Mouse (Mus musculus) embryonic facial prominence, embryonic 13.5 days (tissue): Measurements from ENCODE around the gene Tcerg1l. TPM values are rescaled to one million over a fixed set of nuclear protein-coding genes. Genes with fewer than 3 reads are reported as not detected.
A peak's percentile ranks its signal among the peaks of the same experiment; 100 is the strongest.

Experiments used
- ATAC-seq: fragments of 200-750 bp; cut with Nextera tagmentation; 2 replicates; pipeline ENCODE4 v1.8.0; 2017; ENCODE audit warnings: low read depth; ENCODE audit not compliant: insufficient number of reproducible peaks, insufficient read depth, low FRiP score, low TSS enrichment
- H3K27ac ChIP-seq: fragments of 300-500 bp; sonication (generic); 2 replicates; pipeline ENCODE4 v1.5.1; 2015; ENCODE audit warnings: moderate library complexity, mild to moderate bottlenecking, inconsistent platforms
- H3K27me3 ChIP-seq: fragments of 300-500 bp; sonication (generic); 2 replicates; pipeline ENCODE4 v1.6.1; 2015; ENCODE audit warnings: mild to moderate bottlenecking, inconsistent platforms
- H3K36me3 ChIP-seq: fragments of 300-500 bp; sonication (generic); 2 replicates; pipeline ENCODE4 v1.6.1; 2015; ENCODE audit warnings: mild to moderate bottlenecking, inconsistent platforms
- H3K4me1 ChIP-seq: fragments of 300-500 bp; sonication (generic); 2 replicates; pipeline ENCODE4 v1.6.1; 2015; ENCODE audit warnings: inconsistent platforms
- H3K4me2 ChIP-seq: fragments of 300-500 bp; sonication (generic); 2 replicates; pipeline ENCODE4 v1.6.1; 2015; ENCODE audit warnings: moderate library complexity, mild to moderate bottlenecking, inconsistent platforms
- H3K4me3 ChIP-seq: fragments of 300-500 bp; sonication (generic); 2 replicates; pipeline ENCODE4 v1.5.1; 2015; ENCODE audit warnings: mild to moderate bottlenecking, inconsistent platforms
- H3K9ac ChIP-seq: fragments of 300-500 bp; sonication (generic); 2 replicates; pipeline ENCODE4 v1.6.1; 2015; ENCODE audit warnings: mild to moderate bottlenecking, inconsistent platforms
- H3K9me3 ChIP-seq: fragments of 300-500 bp; sonication (generic); 2 replicates; pipeline ENCODE4 v1.6.1; 2016; ENCODE audit warnings: inconsistent platforms
- WGBS: fragments of 180-500 bp; shearing (Covaris S2); methylation state at CpG from one replicate; pipeline ENCODE4 v1.1.7; 2015; ENCODE audit warnings: mixed read lengths; 5-methylcytosine and 5-hydroxymethylcytosine counted together
- polyA plus RNA-seq: library from polyadenylated mRNA; unstranded; fragments of >200 nt; fragmentation: Nextera tagmentation; extraction: Ambion mirVana; gene quantifications from 2 replicates; pipeline ENCODE4 v1.2.1, GENCODE M21; 2015

The Tcerg1l gene
- polyA plus RNA-seq, 1 experiment from 2014 or later = 2.1 TPM

DNA sequence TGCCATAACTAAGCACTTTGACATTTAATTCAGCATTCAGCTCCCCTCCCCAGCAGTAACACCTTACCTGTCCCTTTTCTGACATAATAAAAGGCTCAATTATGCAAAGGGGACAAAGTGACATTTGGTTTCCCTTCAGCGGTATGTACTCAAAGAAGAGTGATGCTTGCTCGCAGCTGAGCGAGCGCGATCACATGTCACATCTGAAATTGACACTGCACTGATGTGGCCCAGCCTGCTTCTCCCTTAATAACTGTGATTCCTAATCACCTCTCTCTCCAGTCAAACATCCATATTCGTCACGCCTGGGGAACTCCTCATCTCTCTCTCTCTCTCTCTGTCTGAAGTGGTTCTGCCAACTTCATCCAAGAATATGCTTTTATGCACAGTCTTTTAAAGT is 126.2 kb downstream of the Tcerg1l start:
- Histone ChIP-seq H3K4me3 (no peak overlapping the region), H3K4me1 (peaks cover 15% of the 10 kb centered on the region), H3K9me3 (no peaks in the 10 kb centered on the region), H3K9ac (no peak overlapping the region), H3K4me2 (no peak overlapping the region), H3K36me3 (no peaks in the 10 kb centered on the region), H3K27ac (no peak overlapping the region), H3K27me3 (0 out of 2 replicates have a peak, but pooled peaks cover 4% of the 10 kb centered on the region)
- WGBS = 76% methylated on average over 7 of the region's 7 CpGs
- ATAC-seq = no peak

DNA sequence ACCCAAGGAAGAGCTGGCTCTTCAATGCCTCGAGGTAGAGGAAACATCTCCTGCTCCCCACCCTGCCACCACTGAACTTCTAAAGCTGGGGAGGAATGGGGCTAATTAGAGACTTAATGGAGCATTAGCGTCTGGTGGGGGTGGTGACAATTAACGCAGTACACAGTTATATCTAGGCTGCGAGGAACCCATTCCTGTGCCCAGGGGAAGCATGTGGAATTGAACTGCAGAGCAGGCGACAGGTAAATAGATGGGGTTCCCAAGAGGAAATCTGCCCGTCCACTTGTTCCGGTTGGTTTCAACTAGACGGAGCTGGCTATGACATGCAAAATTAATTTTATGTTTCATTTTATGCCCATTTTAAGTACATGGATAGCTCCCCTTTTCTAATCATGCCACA is 128.1 kb downstream of the Tcerg1l start:
- H3K9ac ChIP-seq = no peak overlapping the region
- H3K4me2 ChIP-seq = no peak overlapping the region
- H3K27ac ChIP-seq = no peak overlapping the region
- WGBS = 57% methylated on average over 8 of the region's 8 CpGs
- ATAC-seq = no peak
- H3K27me3 ChIP-seq = 0 out of 2 replicates have a peak, but pooled peaks cover 4% of the 10 kb centered on the region
- H3K9me3 ChIP-seq = no peaks in the 10 kb centered on the region
- peaks cover 15% of the 10 kb centered on the region for H3K4me1 ChIP-seq
- H3K36me3 ChIP-seq = no peaks in the 10 kb centered on the region
- H3K4me3 ChIP-seq = no peak overlapping the region

DNA sequence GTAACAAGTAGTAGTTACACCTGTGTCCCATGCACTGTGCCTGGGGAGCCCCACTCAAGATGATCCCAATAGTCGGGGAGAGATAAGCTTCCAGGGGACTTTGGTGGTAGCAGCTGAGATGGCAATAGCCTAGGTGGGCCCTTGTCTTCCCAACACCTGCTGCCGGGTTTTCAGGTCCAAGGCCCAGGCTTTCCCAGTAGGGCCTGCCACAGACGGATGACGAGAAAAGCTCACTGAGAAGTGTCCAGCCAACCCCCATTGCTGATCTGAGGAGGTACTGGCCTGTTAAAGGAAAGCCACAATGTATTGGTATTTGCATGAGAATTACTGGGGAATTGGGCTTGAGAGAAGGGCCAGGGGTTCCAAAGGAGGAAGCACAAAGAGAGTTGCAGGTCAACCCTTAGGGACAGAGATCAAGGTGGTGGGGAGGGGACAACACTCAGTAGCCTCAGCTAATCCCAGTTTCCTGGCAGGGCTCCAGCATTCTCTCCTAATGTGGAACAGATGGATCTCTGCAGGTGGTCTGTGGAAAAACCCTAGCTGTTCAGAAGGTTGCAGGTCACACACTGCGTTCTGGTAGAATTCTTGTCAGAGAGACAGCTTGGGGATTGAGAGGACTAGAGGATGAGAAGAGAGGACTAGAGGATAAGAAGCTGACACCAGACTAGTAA is 129.4 kb downstream of the Tcerg1l start:
- no peak overlapping the region for H3K9ac ChIP-seq
- H3K9me3 ChIP-seq = no peaks in the 10 kb centered on the region
- 51% methylated on average over 5 of the region's 5 CpGs for WGBS
- no peaks in the 10 kb centered on the region for H3K36me3 ChIP-seq
- H3K4me1 ChIP-seq = peaks cover 15% of the 10 kb centered on the region
- 0 out of 2 replicates have a peak, but pooled peaks cover 4% of the 10 kb centered on the region for H3K27me3 ChIP-seq
- H3K4me2 ChIP-seq = no peak overlapping the region
- no peak for ATAC-seq
- H3K4me3 ChIP-seq = no peak overlapping the region
- H3K27ac ChIP-seq = no peak overlapping the region

DNA sequence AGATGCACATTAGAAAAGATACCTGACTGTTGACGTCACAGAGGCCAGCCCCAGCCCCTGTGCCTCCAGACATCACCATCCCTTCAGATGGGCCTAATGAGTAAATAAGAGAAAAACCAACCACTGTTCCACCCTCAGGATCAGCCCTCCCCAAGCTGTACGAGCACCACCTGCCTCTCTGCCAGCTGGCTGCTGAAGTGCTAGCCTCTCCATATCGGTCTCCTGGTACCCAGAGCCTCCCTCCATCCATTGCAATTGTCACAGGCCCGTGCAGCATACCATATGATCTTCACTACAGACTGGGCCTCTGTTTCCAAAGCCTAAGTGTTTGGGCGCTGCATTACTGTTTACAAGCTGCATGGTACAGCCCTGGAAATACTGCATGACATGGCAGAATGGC is 148.9 kb downstream of the Tcerg1l start:
- Histone ChIP-seq H3K27ac (no peak overlapping the region), H3K4me3 (no peak overlapping the region), H3K36me3 (no peaks in the 10 kb centered on the region), H3K9me3 (no peaks in the 10 kb centered on the region; the same call in 1 of the 2 replicates), H3K4me1 (peaks cover 17% of the 10 kb centered on the region), H3K9ac (no peak overlapping the region), H3K27me3 (no peaks in the 10 kb centered on the region), H3K4me2 (no peak overlapping the region)
- ATAC-seq = no peak
- 84% methylated on average over 5 of the region's 5 CpGs for WGBS

DNA sequence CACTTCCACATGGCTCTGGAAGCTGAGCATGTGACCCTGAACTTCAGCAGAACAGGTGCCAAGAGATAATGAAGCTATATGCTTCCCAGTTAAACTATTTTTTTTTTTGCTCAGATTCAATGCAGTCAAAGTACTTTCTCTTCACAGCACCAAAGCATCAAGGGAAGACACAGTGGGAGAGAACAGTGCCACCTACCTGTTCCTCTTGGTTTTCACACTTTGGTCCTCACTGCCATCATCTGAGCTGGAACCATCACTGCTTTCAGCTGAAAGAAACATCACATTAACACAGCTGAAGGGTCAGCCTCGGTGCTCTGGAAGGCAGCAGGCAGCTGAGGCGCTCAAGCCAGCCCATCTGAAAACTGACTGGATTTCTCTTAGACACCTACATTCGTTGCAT is 149.4 kb downstream of the Tcerg1l start:
- Histone ChIP-seq H3K36me3 (no peaks in the 10 kb centered on the region), H3K9ac (no peak overlapping the region), H3K4me3 (no peak overlapping the region), H3K27ac (no peak overlapping the region), H3K4me2 (no peak overlapping the region), H3K9me3 (no peaks in the 10 kb centered on the region; the same call in 1 of the 2 replicates), H3K27me3 (no peaks in the 10 kb centered on the region), H3K4me1 (peaks cover 17% of the 10 kb centered on the region)
- WGBS = 77% methylated on average over 3 of the region's 3 CpGs
- no peak for ATAC-seq

DNA sequence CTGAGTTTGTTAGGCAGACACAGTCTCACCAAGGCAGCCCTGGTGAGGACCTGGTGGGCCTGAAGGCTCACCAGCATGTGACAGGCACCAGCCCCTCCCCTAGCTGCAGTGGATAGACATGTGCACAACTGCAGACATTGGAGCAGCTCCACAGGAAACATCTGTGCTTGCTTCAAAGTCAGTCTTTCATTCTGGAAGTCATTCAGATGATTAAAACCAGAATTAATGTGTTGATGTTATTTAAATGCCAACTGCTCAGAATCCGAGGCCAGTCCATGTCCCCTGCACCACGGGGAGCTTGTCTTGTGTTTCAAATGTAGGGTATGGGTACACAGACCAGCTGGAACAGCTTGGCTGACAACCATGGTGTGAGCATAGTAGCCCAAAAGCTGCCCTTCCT is 150.8 kb downstream of the Tcerg1l start:
- WGBS = 11% methylated on average over 2 of the region's 2 CpGs
- Histone ChIP-seq H3K27ac (peak overlapping the region; percentile 48), H3K4me2 (no peak overlapping the region), H3K9ac (no peak overlapping the region), H3K9me3 (no peaks in the 10 kb centered on the region; the same call in 1 of the 2 replicates), H3K36me3 (no peaks in the 10 kb centered on the region), H3K4me3 (no peak overlapping the region), H3K4me1 (peaks cover 17% of the 10 kb centered on the region), H3K27me3 (no peaks in the 10 kb centered on the region)
- ATAC-seq = 0 out of 2 replicates have a peak, but pooled peaks have one; percentile 59

DNA sequence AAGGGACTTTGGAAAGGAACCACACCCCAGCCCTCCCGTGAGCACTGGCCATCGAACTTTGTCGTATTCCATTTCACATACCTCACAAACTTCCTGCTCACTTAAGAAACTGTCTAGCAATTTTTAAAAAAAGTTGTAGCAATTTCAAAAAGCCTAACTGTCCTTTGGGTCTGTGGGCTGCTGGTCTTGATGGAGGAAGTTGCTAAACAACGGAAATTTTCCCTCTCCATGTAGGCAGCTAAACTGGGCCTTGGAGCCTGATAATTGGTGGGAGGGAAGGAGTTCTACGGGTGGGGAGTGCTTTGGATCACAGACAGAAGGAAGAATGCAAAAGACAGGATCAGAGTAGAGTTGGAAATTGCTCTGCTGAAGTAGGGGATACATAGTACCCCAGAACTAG is 155.3 kb downstream of the Tcerg1l start:
- Histone ChIP-seq H3K4me3 (no peak overlapping the region), H3K4me1 (peaks cover 20% of the 10 kb centered on the region), H3K27me3 (no peaks in the 10 kb centered on the region), H3K36me3 (no peaks in the 10 kb centered on the region), H3K9me3 (no peaks in the 10 kb centered on the region; the same call in 1 of the 2 replicates), H3K27ac (no peak overlapping the region), H3K9ac (no peak overlapping the region), H3K4me2 (no peak overlapping the region)
- WGBS = 81% methylated on average over 5 of the region's 5 CpGs
- ATAC-seq = no peak

DNA sequence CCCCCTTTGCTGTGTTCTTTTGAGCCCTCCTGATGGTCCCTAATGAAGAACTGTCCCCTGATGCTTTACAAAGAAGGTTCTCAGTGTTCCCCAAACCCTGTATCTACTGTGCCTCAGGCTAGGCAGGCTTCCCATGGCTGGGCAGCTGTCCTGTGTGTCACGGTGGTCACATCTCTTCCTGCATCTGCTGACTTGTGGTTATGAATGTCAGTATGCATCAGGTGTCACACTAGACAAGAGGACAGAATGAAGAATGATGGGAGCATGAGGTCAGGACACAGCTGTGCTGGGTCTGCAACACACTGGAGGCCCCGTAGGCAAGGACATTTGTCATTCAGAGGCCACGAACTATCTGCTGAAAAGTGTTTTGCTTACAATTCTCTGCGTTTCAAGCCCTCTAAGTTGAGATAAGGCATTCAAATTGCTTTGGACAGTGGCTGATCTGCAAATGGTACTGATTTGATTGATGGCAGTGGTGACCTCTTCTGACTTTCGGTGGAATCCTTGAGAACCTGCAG is 159.8 kb downstream of the Tcerg1l start:
- H3K4me1 ChIP-seq = peaks cover 9% of the 10 kb centered on the region
- H3K9ac ChIP-seq = no peak overlapping the region
- ATAC-seq = no peak
- peak overlapping the region; percentile 32; the same call in 1 of the 2 replicates for H3K4me2 ChIP-seq
- H3K9me3 ChIP-seq = no peaks in the 10 kb centered on the region
- H3K27me3 ChIP-seq = no peaks in the 10 kb centered on the region
- H3K4me3 ChIP-seq = no peak overlapping the region
- WGBS = 51% methylated on average over 5 of the region's 5 CpGs
- no peaks in the 10 kb centered on the region for H3K36me3 ChIP-seq
- H3K27ac ChIP-seq = no peak overlapping the region

DNA sequence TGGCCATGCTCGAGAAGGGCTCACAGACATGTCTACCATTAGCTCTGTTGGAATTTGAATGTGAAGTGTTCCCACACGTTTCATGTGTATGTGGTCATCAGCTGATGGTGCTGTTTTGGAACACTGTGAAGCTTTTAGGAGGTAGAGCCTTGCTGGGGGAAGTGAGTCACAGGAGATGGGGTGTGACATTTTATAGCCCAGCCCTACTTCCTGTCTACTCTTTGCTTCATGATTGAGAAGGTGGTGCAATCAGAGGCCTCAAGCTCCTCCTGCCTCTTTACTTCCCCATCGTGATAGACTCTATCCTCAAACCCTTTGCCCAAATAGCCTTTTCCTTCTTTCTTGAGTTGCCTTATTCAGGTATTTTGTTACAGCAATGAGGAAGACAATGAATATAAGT is 173.3 kb downstream of the Tcerg1l start:
- Histone ChIP-seq H3K4me1 (no peaks in the 10 kb centered on the region), H3K27ac (no peak overlapping the region), H3K9me3 (no peaks in the 10 kb centered on the region), H3K4me3 (no peak overlapping the region), H3K4me2 (no peak overlapping the region), H3K27me3 (no peaks in the 10 kb centered on the region), H3K9ac (no peak overlapping the region), H3K36me3 (no peaks in the 10 kb centered on the region)
- WGBS = 71% methylated on average over 3 of the region's 3 CpGs
- no peak for ATAC-seq

DNA sequence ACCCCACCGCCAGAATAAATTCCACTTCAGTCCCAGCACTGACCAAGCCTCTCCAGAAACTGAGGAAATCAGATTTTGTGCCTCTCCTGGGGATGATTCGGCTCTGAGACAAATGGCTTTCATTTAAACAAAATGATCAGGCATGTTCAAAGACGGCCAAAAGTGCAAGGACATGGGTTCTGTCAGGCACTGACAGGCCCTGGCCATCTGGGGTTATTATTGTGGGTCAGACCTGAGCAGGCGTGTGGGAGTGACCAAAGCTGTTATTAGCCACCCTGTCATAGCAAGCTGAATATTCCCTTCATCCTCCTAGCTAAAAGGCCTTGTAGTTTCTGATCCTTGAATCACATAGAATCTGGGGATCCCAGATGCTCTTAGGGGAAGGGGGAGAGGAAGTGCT is 174.6 kb downstream of the Tcerg1l start:
- H3K4me2 ChIP-seq = no peak overlapping the region
- 42% methylated on average over 4 of the region's 4 CpGs for WGBS
- no peak overlapping the region for H3K27ac ChIP-seq
- H3K27me3 ChIP-seq = no peaks in the 10 kb centered on the region
- no peak overlapping the region for H3K4me3 ChIP-seq
- H3K9me3 ChIP-seq = no peaks in the 10 kb centered on the region
- 0 out of 2 replicates have a peak, but pooled peaks cover under 1% of the 10 kb centered on the region for H3K4me1 ChIP-seq
- no peaks in the 10 kb centered on the region for H3K36me3 ChIP-seq
- no peak overlapping the region for H3K9ac ChIP-seq
- no peak for ATAC-seq

DNA sequence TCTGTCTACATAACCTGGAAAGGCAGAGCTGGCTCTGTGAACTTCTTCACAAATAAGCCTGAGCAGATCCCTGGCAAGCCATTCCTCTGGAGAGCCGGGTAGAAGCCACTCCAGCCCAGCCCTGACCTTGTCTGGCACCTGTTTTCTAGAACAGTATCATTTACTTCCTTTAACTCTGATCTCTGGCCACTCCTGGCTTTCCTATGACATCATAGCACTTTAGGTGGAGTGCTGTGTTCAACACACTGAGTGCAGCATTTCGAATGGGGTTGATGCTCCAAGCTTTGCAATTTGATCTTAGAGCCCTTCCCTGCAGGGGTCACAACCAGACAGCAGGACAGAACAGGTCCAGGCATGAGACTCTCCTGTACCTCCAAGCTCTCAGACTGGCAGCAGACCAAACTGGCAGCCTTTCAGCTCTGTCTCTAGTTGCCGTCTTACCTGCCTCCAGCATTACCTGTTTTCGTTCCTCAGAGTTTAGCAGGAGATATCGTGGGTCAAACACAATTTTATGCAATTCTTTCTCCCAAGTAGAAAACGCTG is 179.9 kb downstream of the Tcerg1l start:
- 48% methylated on average over 6 of the region's 6 CpGs for WGBS
- H3K27ac ChIP-seq = no peak overlapping the region

More for the DNA sequence above, 179.9 kb downstream of the Tcerg1l start:
- H3K27me3 ChIP-seq = no peaks in the 10 kb centered on the region
- H3K4me3 ChIP-seq = no peak overlapping the region
- H3K9ac ChIP-seq = no peak overlapping the region
- no peak overlapping the region for H3K4me2 ChIP-seq
- H3K4me1 ChIP-seq = peaks cover 7% of the 10 kb centered on the region; the same call in 1 of the 2 replicates
- no peak for ATAC-seq
- no peaks in the 10 kb centered on the region for H3K36me3 ChIP-seq
- no peaks in the 10 kb centered on the region for H3K9me3 ChIP-seq
